Mouse (Mus musculus) G1E (cell line): ENCODE measurements at regions not wholly inside any gene's neighbourhood (a gene's known extent, or its start where the extent isn't known, plus 50 kb on each side); places are given as distances from the start of the nearest gene placed in this dataset.

Experiments used
- CTCF ChIP-seq: IDR thresholded peaks from 2 replicates; pipeline ENCODE4 v1.5.1; 2012; ENCODE audit warnings: low read depth, low read length, inconsistent platforms, mixed read lengths
- GATA1 ChIP-seq: IDR thresholded peaks from 2 replicates; pipeline ENCODE4 v1.6.1; 2012; ENCODE audit warnings: borderline replicate concordance, low read length, inconsistent platforms, mixed read lengths
- TAL1 ChIP-seq: conservative IDR thresholded peaks from 2 replicates; pipeline ENCODE4 v1.6.1; 2012; ENCODE audit warnings: low read depth, low read length, inconsistent platforms, mixed read lengths

GRCm38 (mm10) chr8:56684352-56684751 lies 133.5 kb downstream of the Fbxo8 start:
- no peak for TF ChIP-seq GATA1
- no peak for TF ChIP-seq CTCF
- TF ChIP-seq TAL1 = no peak
